Mouse (Mus musculus): ENCODE measurements around the gene Scel.

Gene Scel

DNA sequence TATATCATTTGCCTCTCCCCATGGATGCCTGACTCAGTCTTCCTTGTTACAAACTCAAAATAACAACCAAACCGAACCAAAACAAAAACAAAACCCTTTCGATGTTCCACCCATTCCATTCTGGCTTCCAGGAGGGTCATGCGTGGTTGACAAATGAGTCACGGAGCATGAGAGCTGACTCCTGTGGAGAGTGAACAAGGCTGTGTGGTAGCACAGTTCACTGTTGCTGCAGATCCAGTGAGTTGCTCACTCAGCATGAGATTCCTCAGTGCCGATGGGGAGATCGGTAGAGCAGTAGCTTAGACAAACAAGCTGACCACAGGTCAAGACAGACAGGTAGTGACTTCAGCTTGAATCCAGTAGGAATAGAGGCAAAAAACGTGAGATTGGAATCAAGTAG lies 12.8 kb upstream of the Scel start:
- POLR2A ChIA-PET, result interaction anchor here in 1 of 4 experiments (0.7 kb wide), 1 partner anchor 456 kb away, joined by 3 read pairs; no protein-coding TSS in a partner anchor
- CTCF ChIA-PET, result interaction anchor here in 1 of 4 experiments (0.6 kb wide), 1 partner anchor 220 kb away, joined by 3 read pairs; no protein-coding TSS in a partner anchor

DNA sequence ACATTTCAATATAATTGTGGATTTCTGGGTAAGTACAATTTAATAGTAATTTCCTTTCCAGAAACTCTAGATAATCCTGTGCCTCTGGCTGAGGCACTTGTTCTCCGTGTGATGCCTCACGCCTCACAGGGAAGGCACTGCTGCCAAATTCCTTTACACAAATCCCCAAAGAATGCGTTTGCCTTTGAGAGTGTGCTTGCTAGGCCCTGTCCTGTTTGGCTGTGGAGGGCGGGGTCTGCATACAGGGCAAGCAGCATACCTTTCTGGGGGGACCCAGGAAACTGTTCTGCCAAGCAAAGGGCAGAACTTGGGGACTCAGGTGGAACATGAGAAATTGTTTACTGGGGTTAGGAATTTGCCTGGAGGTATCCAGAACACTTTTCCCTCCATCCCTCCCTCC lies 12.2 kb upstream of the Scel start:
- POLR2A ChIA-PET, result interaction anchor here in 1 of 4 experiments (0.7 kb wide), 1 partner anchor 455 kb away, joined by 3 read pairs; no protein-coding TSS in a partner anchor
- CTCF ChIA-PET, result no interaction called here

- ChIA-PET CTCF (interaction anchor here in 1 of 4 experiments (1.0 kb wide), 1 partner anchor 33 kb away, joined by 4 read pairs; no protein-coding TSS in a partner anchor), POLR2A (no interaction called here)
Observed at GRCm38 (mm10) chr14:103504514-103504913, 8.6 kb upstream of the Scel start.

DNA sequence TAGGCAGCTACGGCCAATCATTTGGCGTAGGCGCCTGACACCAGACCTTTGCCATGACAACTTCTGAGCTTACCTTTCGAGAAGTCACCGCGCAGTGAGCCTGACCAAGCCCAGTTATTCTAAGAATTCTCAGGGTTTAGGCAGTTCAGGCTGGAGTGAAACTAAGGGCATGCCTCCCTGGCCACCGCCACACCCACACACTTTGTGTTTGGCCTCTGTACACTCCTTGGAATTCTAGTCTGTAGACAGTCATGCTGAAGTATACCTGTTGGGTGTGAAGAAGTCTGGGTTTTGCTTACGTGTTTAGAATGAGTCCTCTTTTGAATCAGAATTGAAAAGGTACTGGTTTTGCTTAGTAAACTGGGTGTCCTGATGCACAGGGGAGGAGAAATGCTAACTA lies 3.6 kb upstream of the Scel start:
- ChIA-PET POLR2A (no interaction called here), CTCF (no interaction called here)

DNA sequence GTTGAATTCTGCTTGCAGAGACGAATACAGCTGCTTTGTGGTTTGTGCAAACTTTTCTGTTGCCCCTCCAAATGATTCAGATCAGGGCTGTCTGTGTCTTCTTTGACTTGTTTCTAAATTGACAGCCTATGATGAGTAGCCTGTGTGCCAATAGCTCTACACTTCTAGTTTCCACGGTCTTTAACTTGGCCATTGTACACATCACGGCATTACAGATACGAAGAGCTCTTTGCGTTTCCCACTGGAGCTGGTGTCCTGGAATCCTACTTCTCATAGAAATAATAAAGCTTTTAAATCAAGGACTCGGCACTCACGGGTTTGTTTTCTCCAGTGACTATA lies 300 bp downstream of the Scel start:
- ChIA-PET CTCF (interaction anchor here in 1 of 4 experiments (1.0 kb wide), 1 partner anchor 501 kb away, joined by 3 read pairs; no protein-coding TSS in a partner anchor), POLR2A (no interaction called here)

GRCm38 (mm10) chr14:103515419-103515818 lies 2.3 kb downstream of the Scel start:
- POLR2A ChIA-PET, result no interaction called here
- CTCF ChIA-PET, result interaction anchor here in 1 of 4 experiments (0.6 kb wide), 1 partner anchor 205 kb away, joined by 3 read pairs; no protein-coding TSS in a partner anchor

DNA sequence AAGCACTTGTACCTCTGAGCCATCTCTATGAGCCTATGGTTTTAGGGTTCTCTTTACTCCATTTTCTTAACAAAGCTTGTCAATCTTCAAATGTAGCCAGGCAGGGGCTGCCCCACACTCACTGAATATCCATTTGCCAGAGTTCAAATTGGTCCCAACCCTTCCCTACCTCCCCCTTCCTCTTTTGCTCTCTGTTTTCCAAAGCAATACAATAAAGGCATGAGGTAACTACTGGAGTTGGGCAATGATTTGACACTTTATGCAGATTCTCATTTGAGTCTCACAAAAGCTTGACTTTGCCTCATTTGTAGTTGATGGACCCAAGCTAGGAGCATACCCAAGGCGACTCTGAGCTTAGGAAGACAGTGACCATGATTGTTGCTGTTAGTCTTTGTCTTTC lies 13.1 kb downstream of the Scel start:
- CTCF ChIA-PET, result no interaction called here
- POLR2A ChIA-PET, result interaction anchor here in 1 of 4 experiments (1.0 kb wide), 1 partner anchor 544 kb away, joined by 3 read pairs; the partner anchor contains the start of gene Kctd12

- POLR2A ChIA-PET, result no interaction called here
- CTCF ChIA-PET, result interaction anchor here in 1 of 4 experiments (0.8 kb wide), 1 partner anchor 465 kb away, joined by 3 read pairs; no protein-coding TSS in a partner anchor
Observed at GRCm38 (mm10) chr14:103529733-103530367, 16.7 kb downstream of the Scel start.

GRCm38 (mm10) chr14:103531722-103532341 lies 18.7 kb downstream of the Scel start:
- ChIA-PET POLR2A (no interaction called here), CTCF (interaction anchor here in 1 of 4 experiments (0.6 to 1.3 kb wide), 2 partner anchors 61 to 519 kb away, joined by 3 to 4 read pairs; no protein-coding TSS in a partner anchor)

DNA sequence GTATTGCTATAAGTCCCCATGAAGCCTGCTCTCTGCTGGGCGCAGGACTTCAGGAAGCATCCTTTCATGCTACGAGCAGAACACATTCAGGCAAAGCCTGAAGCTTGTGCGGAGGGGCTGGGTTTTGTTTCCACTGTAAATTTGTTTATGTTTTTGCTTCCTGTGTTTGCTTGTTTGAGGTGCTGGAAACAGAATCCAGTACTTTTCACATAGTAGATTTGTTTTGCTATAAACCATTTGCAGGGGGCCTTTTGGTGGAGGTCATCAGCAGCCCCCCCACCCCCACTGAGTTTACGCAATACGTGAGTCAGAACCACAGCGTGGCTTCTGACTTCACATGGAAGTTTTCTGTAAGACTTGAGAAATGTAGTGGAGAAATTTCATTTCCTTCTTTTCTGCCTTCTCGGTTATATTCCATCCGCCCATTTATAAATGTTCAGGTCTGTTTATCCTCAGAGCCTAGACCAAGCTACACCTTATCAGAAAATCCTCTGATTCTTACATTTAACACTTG lies 22.4 kb downstream of the Scel start:
- ChIA-PET CTCF (interaction anchor here in 2 of 4 experiments (0.5 to 1.5 kb wide), 3 partner anchors 484 to 523 kb away, joined by 5 to 7 read pairs (median 5); no protein-coding TSS in a partner anchor), POLR2A (interaction anchor here in 1 of 4 experiments (0.6 kb wide), 1 partner anchor 316 kb away, joined by 3 read pairs; no protein-coding TSS in a partner anchor)

GRCm38 (mm10) chr14:103536334-103536733 lies 23.2 kb downstream of the Scel start:
- ChIA-PET CTCF (interaction anchor here in 3 of 4 experiments (1.4 to 2.1 kb wide), 5 partner anchors 471 to 524 kb away, joined by 5 to 27 read pairs (median 5); no protein-coding TSS in a partner anchor), POLR2A (no interaction called here)

GRCm38 (mm10) chr14:103537355-103538056 lies 24.4 kb downstream of the Scel start:
- CTCF ChIA-PET, result interaction anchor here (0.5 to 2.1 kb wide), 21 partner anchors 15 to 645 kb away, joined by 3 to 27 read pairs (median 3); no protein-coding TSS in a partner anchor
- POLR2A ChIA-PET, result no interaction called here

- POLR2A ChIA-PET, result no interaction called here
- CTCF ChIA-PET, result no interaction called here
Observed at GRCm38 (mm10) chr14:103539796-103540195, 26.7 kb downstream of the Scel start.

DNA sequence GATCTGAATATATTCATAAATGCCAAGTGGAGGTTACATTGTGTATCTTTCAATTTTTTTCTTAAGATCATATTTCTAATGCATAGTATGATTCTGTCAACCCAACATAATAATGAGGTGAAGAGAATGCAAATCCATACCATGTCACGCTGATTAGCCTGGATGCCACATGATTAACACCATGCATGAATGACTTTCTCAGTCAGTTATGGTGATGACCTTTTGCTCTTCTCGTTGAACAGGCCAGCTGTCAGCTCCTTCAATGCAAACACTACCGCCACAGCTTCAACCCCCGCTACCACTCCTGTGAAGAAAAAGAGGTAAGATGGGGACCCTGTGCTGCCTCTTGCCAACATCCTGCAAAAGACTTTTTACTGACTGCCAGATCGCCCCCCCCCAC lies 28.5 kb downstream of the Scel start:
- CTCF ChIA-PET, result interaction anchor here in 2 of 4 experiments (0.6 to 1.7 kb wide), 2 partner anchors 9 to 463 kb away, joined by 3 to 4 read pairs; no protein-coding TSS in a partner anchor
- POLR2A ChIA-PET, result no interaction called here

DNA sequence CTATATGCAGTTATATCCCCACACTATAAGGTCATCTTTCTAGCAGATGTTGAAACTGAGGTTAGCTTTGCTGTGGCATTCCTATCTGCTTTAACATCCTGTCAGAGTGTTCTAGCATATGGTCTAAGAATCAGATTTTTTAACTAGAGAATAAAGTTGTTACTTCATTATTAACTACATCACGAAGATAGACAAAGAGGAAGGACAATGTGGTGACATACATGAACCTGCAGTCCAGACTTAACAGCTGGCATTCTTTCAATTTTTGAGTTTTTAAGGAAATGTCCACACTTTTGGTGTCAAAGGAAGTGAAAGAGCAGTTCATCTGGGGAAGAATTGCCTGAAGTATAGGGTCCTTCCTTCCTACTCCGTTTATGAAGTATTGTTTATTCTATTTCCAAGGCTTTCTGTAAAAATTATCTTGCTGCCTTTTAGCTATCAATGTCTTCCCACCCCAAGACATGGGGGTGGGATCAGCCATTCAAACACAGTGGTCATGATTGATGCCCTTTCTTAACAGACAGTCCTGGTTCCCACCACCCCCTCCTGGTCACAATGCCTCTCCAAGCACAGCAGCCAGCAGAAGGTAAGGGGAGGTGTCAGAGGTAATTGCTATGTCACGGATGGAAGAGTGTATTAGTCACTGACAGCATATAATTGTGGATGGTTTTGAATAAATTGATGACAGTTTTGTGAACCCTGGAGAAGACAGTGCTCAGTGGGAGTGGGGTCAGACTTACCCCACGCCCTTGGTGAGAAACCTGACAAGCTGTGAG lies 30.4 kb downstream of the Scel start:
- POLR2A ChIA-PET, result interaction anchor here in 2 of 4 experiments (0.6 to 0.7 kb wide), 2 partner anchors 186 to 360 kb away, joined by 3 to 5 read pairs; no protein-coding TSS in a partner anchor
- CTCF ChIA-PET, result interaction anchor here in 1 of 4 experiments (0.7 kb wide), 1 partner anchor 534 kb away, joined by 3 read pairs; no protein-coding TSS in a partner anchor

DNA sequence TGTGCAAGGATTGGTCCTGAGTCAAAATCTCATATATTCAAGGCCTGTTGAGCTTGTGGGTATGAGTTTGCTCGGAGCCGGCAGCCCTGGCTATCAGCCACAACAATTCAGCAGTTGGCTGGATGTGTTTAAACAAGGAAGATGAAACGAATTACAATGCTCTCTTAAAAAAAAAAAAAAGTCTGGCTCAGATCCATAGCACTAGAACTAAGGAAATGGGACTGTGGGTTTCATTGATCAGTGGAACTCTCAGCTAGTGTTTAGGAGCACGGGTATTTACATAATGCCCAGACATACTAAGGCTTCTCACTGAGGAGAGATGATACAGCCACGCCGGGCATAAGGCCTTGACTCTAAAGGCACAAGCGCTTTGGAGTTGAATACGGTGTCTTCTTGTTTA lies 32.6 kb downstream of the Scel start:
- CTCF ChIA-PET, result interaction anchor here in 1 of 4 experiments (0.5 kb wide), 1 partner anchor 487 kb away, joined by 3 read pairs; no protein-coding TSS in a partner anchor
- POLR2A ChIA-PET, result no interaction called here

GRCm38 (mm10) chr14:103546246-103546645 lies 33.1 kb downstream of the Scel start:
- ChIA-PET POLR2A (interaction anchor here in 1 of 4 experiments (0.7 kb wide), 1 partner anchor 42 kb away, joined by 3 read pairs; no protein-coding TSS in a partner anchor), CTCF (interaction anchor here in 2 of 4 experiments (0.6 kb wide), 2 partner anchors 515 to 1389 kb away, joined by 3 read pairs; no protein-coding TSS in a partner anchor)

- POLR2A ChIA-PET, result no interaction called here
Observed at GRCm38 (mm10) chr14:103548220-103548619, 35.1 kb downstream of the Scel start.

More at GRCm38 (mm10) chr14:103548220-103548619, 35.1 kb downstream of the Scel start:
- CTCF ChIA-PET, result interaction anchor here in 1 of 4 experiments (0.8 kb wide), 2 partner anchors 173 to 497 kb away, joined by 3 read pairs; no protein-coding TSS in a partner anchor
